ENCODE assay signal across 11 mouse cellular contexts in genomic region chr9:66181126-66181825, GRCm38 (mm10). TPM values are rescaled to one million over a fixed set of nuclear protein-coding genes. Genes with fewer than 3 reads are reported as not detected.
DNase-seq lines count a peak whose midpoint lies in the region; ATAC-seq lines count a peak whose summit lies in the region.
"Had no signal": no experiment of that assay in that cellular context is flagged by ENCODE, and none has a peak within 500 bp of the region (broad histone marks: within the 10 kb centered on the region; RNA-seq: fewer than 3 reads in every experiment).

No protein-coding gene starts in this region.

- H3K9ac ChIP-seq in embryonic facial prominence, embryonic 12.5 days, result no peak overlapping the region
- peak overlapping the region; percentile 72 for H3K9ac ChIP-seq in liver, embryonic 16.5 days (ENCODE audit: low read depth, low read length)
- no peak overlapping the region for H3K9ac ChIP-seq in stomach, embryonic 16.5 days (ENCODE audit: low read length)
- no peak overlapping the region for H3K9ac ChIP-seq in forebrain, embryonic 12.5 days
- H3K9ac ChIP-seq: hindbrain, embryonic 15.5 days had no signal

- 0 out of 2 replicates have a peak overlapping the region, but pooled peaks have one; percentile 17 for H3K27ac ChIP-seq in embryonic facial prominence, embryonic 12.5 days
- peak overlapping the region; percentile 98 for H3K27ac ChIP-seq in liver, embryonic 16.5 days (ENCODE audit: low read length)
- H3K27ac ChIP-seq in stomach, embryonic 16.5 days (ENCODE audit: low read length), result peak overlapping the region; percentile 26; the same call in 1 of the 2 replicates
- H3K27ac ChIP-seq in forebrain, embryonic 12.5 days, result no peak overlapping the region
- H3K27ac ChIP-seq: hindbrain, embryonic 15.5 days; macrophage had no signal

- H3K4me2 ChIP-seq in embryonic facial prominence, embryonic 12.5 days (replicated peaks), result no peak overlapping the region
- H3K4me2 ChIP-seq in liver, embryonic 16.5 days (ENCODE audit: low read depth, low read length), result peak overlapping the region; percentile 71
- H3K4me2 ChIP-seq in stomach, embryonic 16.5 days (ENCODE audit: low read depth, low read length), result no peak overlapping the region
- no peak overlapping the region for H3K4me2 ChIP-seq in forebrain, embryonic 12.5 days
- H3K4me2 ChIP-seq: hindbrain, embryonic 15.5 days had no signal

- no peak for ATAC-seq in megakaryocyte, adult 5-6 weeks (ENCODE audit: poor library complexity, severe bottlenecking)
- 0 out of 2 replicates have a peak, but pooled peaks have one; percentile 85 for ATAC-seq in embryonic facial prominence, embryonic 12.5 days (ENCODE audit: insufficient number of reproducible peaks, insufficient read depth, low FRiP score, low TSS enrichment)
- peak; percentile 66 for ATAC-seq in liver, embryonic 16.5 days (ENCODE audit: low read depth)
- ATAC-seq in stomach, embryonic 16.5 days (ENCODE audit: insufficient read depth, low FRiP score), result peak; percentile 77
- no peak for ATAC-seq in activated CD4-positive, CD25-positive, alpha-beta regulatory T cell, adult 4 months
- ATAC-seq in forebrain, embryonic 12.5 days (ENCODE audit: low FRiP score), result no peak

- peak overlapping the region; percentile 6 for H3K4me3 ChIP-seq in megakaryocyte, embryonic 14.5 days (replicated peaks)
- H3K4me3 ChIP-seq in embryonic facial prominence, embryonic 12.5 days, result no peak overlapping the region
- H3K4me3 ChIP-seq in liver, embryonic 16.5 days (ENCODE audit: low read depth, low read length), result peak overlapping the region; percentile 40
- no peak overlapping the region for H3K4me3 ChIP-seq in stomach, embryonic 16.5 days (replicated peaks; ENCODE audit: low read length)
- H3K4me3 ChIP-seq in forebrain, embryonic 12.5 days (replicated peaks), result no peak overlapping the region
- H3K4me3 ChIP-seq: hindbrain, embryonic 15.5 days had no signal

- no peaks in the 10 kb centered on the region for H3K36me3 ChIP-seq in megakaryocyte, embryonic 14.5 days (replicated peaks; ENCODE audit: low read length)
- no peaks in the 10 kb centered on the region for H3K36me3 ChIP-seq in embryonic facial prominence, embryonic 12.5 days
- H3K36me3 ChIP-seq in liver, embryonic 16.5 days (ENCODE audit: control insufficient read depth, insufficient read depth), result no peaks in the 10 kb centered on the region
- H3K36me3 ChIP-seq in stomach, embryonic 16.5 days (ENCODE audit: control insufficient read depth, insufficient read depth, low read length), result no peaks in the 10 kb centered on the region
- H3K36me3 ChIP-seq in forebrain, embryonic 12.5 days (replicated peaks), result no peaks in the 10 kb centered on the region
- H3K36me3 ChIP-seq: hindbrain, embryonic 15.5 days had no signal

- no peaks in the 10 kb centered on the region for H3K9me3 ChIP-seq in megakaryocyte, embryonic 14.5 days
- H3K9me3 ChIP-seq in embryonic facial prominence, embryonic 12.5 days, result no peaks in the 10 kb centered on the region
- H3K9me3 ChIP-seq in liver, embryonic 16.5 days (replicated peaks; ENCODE audit: control insufficient read depth, low read length), result no peaks in the 10 kb centered on the region
- no peaks in the 10 kb centered on the region for H3K9me3 ChIP-seq in stomach, embryonic 16.5 days (replicated peaks; ENCODE audit: control insufficient read depth, low read length)
- no peaks in the 10 kb centered on the region for H3K9me3 ChIP-seq in forebrain, embryonic 12.5 days
- H3K9me3 ChIP-seq: hindbrain, embryonic 15.5 days had no signal

- H3K27me3 ChIP-seq in megakaryocyte, embryonic 14.5 days (replicated peaks), result peaks cover 16% of the 10 kb centered on the region
- no peaks in the 10 kb centered on the region for H3K27me3 ChIP-seq in embryonic facial prominence, embryonic 12.5 days
- H3K27me3 ChIP-seq in liver, embryonic 16.5 days (ENCODE audit: control insufficient read depth, insufficient read depth, low read depth, low read length), result no peaks in the 10 kb centered on the region
- H3K27me3 ChIP-seq in stomach, embryonic 16.5 days (ENCODE audit: control insufficient read depth, insufficient read depth, low read length), result no peaks in the 10 kb centered on the region
- no peaks in the 10 kb centered on the region for H3K27me3 ChIP-seq in forebrain, embryonic 12.5 days
- H3K27me3 ChIP-seq: hindbrain, embryonic 15.5 days had no signal

- DNase-seq in adrenal gland, postnatal 4 days (ENCODE audit: low spot score in 2 of 2), result no peak
- DNase-seq: right cerebral cortex, postnatal 4 days had no signal

- H3K4me1 ChIP-seq in megakaryocyte, embryonic 14.5 days, result peaks cover 41% of the 10 kb centered on the region
- H3K4me1 ChIP-seq in embryonic facial prominence, embryonic 12.5 days, result peaks cover 6% of the 10 kb centered on the region; the same call in 1 of the 2 replicates
- peaks cover 86% of the 10 kb centered on the region for H3K4me1 ChIP-seq in liver, embryonic 16.5 days (ENCODE audit: control insufficient read depth, low read depth, low read length)
- H3K4me1 ChIP-seq in stomach, embryonic 16.5 days (ENCODE audit: control insufficient read depth, insufficient read depth, low read length), result 0 out of 2 replicates have a peak, but pooled peaks cover 4% of the 10 kb centered on the region
- H3K4me1 ChIP-seq in forebrain, embryonic 12.5 days, result peaks cover 1% of the 10 kb centered on the region
- H3K4me1 ChIP-seq: hindbrain, embryonic 15.5 days had no signal

- 82% methylated on average over 4 of the region's 4 CpGs for WGBS in embryonic facial prominence, embryonic 12.5 days
- WGBS in liver, embryonic 16.5 days (ENCODE audit: insufficient replicate concordance), result 24% methylated on average over 4 of the region's 4 CpGs
- WGBS in stomach, embryonic 16.5 days, result 71% methylated on average over 4 of the region's 4 CpGs
- 84% methylated on average over 4 of the region's 4 CpGs for WGBS in forebrain, embryonic 12.5 days

RNA-seq across cellular contexts. Expression of gene Dapk2, which starts 23.3 kb away (rescaled TPM):
- 0.96 and 1.2 TPM in 2 replicates for polyA plus RNA-seq in megakaryocyte, embryonic 14.5 days (2012; ENCODE audit: insufficient read depth, low replicate concordance)
- total RNA-seq in megakaryocyte, adult 5-6 weeks (2015), result 1.6 and 4.4 TPM in 2 replicates
- 2.6 and 4.0 TPM in 2 replicates for total RNA-seq in megakaryocyte, adult 5-6 weeks (2017)
- 6.0 and 6.6 TPM in 2 replicates for polyA plus RNA-seq in embryonic facial prominence, embryonic 12.5 days (2016; fragmentation: Nextera tagmentation; extraction: Ambion mirVana)
- polyA plus RNA-seq in liver, embryonic 16.5 days (2015; fragmentation: Nextera tagmentation; extraction: Ambion mirVana), result 32.7 and 33.7 TPM in 2 replicates
- 7.6 and 10.2 TPM in 2 replicates for polyA plus RNA-seq in stomach, embryonic 16.5 days (2015; fragmentation: Nextera tagmentation; extraction: Ambion mirVana)
- total RNA-seq in adrenal gland, postnatal 4 days (2021), result 1 to 10 TPM; 7.6 to 9.7 TPM
- 1 to 10 TPM in 1 of 2 experiments, under 1 TPM in 1; 0.82 to 2.6 TPM for polyA plus RNA-seq in activated CD4-positive, CD25-positive, alpha-beta regulatory T cell, adult 4 months (2017; shearing (Covaris generic))
- 6.2 and 6.9 TPM in 2 replicates for polyA plus RNA-seq in forebrain, embryonic 12.5 days (2016; fragmentation: Nextera tagmentation; extraction: Ambion mirVana)

RNA-seq across cellular contexts. Expression of gene Ciao2a, which starts 54.9 kb away (rescaled TPM):
- 8.6 and 26.5 TPM in 2 replicates for polyA plus RNA-seq in megakaryocyte, embryonic 14.5 days (2012; ENCODE audit: insufficient read depth, low replicate concordance)
- total RNA-seq in megakaryocyte, adult 5-6 weeks (2015), result 383 and 455 TPM in 2 replicates
- total RNA-seq in megakaryocyte, adult 5-6 weeks (2017), result 259 and 261 TPM in 2 replicates
- 166 and 174 TPM in 2 replicates for polyA plus RNA-seq in embryonic facial prominence, embryonic 12.5 days (2016; fragmentation: Nextera tagmentation; extraction: Ambion mirVana)
- polyA plus RNA-seq in liver, embryonic 16.5 days (2015; fragmentation: Nextera tagmentation; extraction: Ambion mirVana), result 110 and 129 TPM in 2 replicates
- polyA plus RNA-seq in stomach, embryonic 16.5 days (2015; fragmentation: Nextera tagmentation; extraction: Ambion mirVana), result 144 and 158 TPM in 2 replicates
- total RNA-seq in adrenal gland, postnatal 4 days (2021), result 100 to 1,000 TPM; 103 TPM
- 100 to 1,000 TPM; 180 to 193 TPM for polyA plus RNA-seq in activated CD4-positive, CD25-positive, alpha-beta regulatory T cell, adult 4 months (2017; shearing (Covaris generic))
- polyA plus RNA-seq in forebrain, embryonic 12.5 days (2016; fragmentation: Nextera tagmentation; extraction: Ambion mirVana), result 122 and 139 TPM in 2 replicates

RNA-seq across cellular contexts. Expression of gene Snx1, which starts 54.9 kb away (rescaled TPM):
- polyA plus RNA-seq in megakaryocyte, embryonic 14.5 days (2012; ENCODE audit: insufficient read depth, low replicate concordance), result 89.5 and 105 TPM in 2 replicates
- total RNA-seq in megakaryocyte, adult 5-6 weeks (2015), result 104 and 105 TPM in 2 replicates
- 203 and 217 TPM in 2 replicates for total RNA-seq in megakaryocyte, adult 5-6 weeks (2017)
- polyA plus RNA-seq in embryonic facial prominence, embryonic 12.5 days (2016; fragmentation: Nextera tagmentation; extraction: Ambion mirVana), result 129 and 131 TPM in 2 replicates
- 59.6 and 63.8 TPM in 2 replicates for polyA plus RNA-seq in liver, embryonic 16.5 days (2015; fragmentation: Nextera tagmentation; extraction: Ambion mirVana)
- polyA plus RNA-seq in stomach, embryonic 16.5 days (2015; fragmentation: Nextera tagmentation; extraction: Ambion mirVana), result 121 and 122 TPM in 2 replicates
- 100 to 1,000 TPM; 107 to 111 TPM for total RNA-seq in adrenal gland, postnatal 4 days (2021)
- polyA plus RNA-seq in activated CD4-positive, CD25-positive, alpha-beta regulatory T cell, adult 4 months (2017; shearing (Covaris generic)), result 10 to 100 TPM; 71.4 to 82.3 TPM
- polyA plus RNA-seq in forebrain, embryonic 12.5 days (2016; fragmentation: Nextera tagmentation; extraction: Ambion mirVana), result 130 and 135 TPM in 2 replicates

Comparison
In these comparisons a context has a peak if more than half of its experiments do, and no peak if none do; other contexts are left out.
1. H3K4me3 ChIP-seq: peak in megakaryocyte, embryonic 14.5 days (single experiment) and liver, embryonic 16.5 days (single experiment); none in embryonic facial prominence, embryonic 12.5 days (single experiment), stomach, embryonic 16.5 days (single experiment) and forebrain, embryonic 12.5 days (single experiment).
2. ATAC-seq: peak in embryonic facial prominence, embryonic 12.5 days (single experiment), liver, embryonic 16.5 days (single experiment) and stomach, embryonic 16.5 days (single experiment); none in megakaryocyte, adult 5-6 weeks (single experiment), activated CD4-positive, CD25-positive, alpha-beta regulatory T cell, adult 4 months (single experiment) and forebrain, embryonic 12.5 days (single experiment).